Comparison of ENCODE assay signal across 30 mouse cellular contexts in genomic region chr7:121697170-121697569, GRCm38 (mm10). TPM values are rescaled to one million over a fixed set of nuclear protein-coding genes. Genes with fewer than 3 reads are reported as not detected.
DNase-seq lines count a peak whose midpoint lies in the region; ATAC-seq lines count a peak whose summit lies in the region.
"Had no signal": no experiment of that assay in that cellular context is flagged by ENCODE, and none has a peak within 500 bp of the region (broad histone marks: within the 10 kb centered on the region; RNA-seq: fewer than 3 reads in every experiment).

No protein-coding gene starts in this region.

- H3K9ac ChIP-seq in hindbrain, embryonic 11.5 days (ENCODE audit: low read depth, low read length) = no peak overlapping the region
- no peak overlapping the region for H3K9ac ChIP-seq in hindbrain, embryonic 12.5 days
- H3K9ac ChIP-seq: forebrain, postnatal 0 days; heart, embryonic 15.5 days; hindbrain, embryonic 15.5 days; liver, embryonic 13.5 days; stomach, embryonic 15.5 days had no signal

- no peak overlapping the region for H3K4me2 ChIP-seq in hindbrain, embryonic 11.5 days (replicated peaks; ENCODE audit: low read depth, low read length)
- no peak overlapping the region for H3K4me2 ChIP-seq in hindbrain, embryonic 12.5 days (replicated peaks)
- H3K4me2 ChIP-seq: heart, embryonic 15.5 days; hindbrain, embryonic 15.5 days; liver, embryonic 13.5 days; stomach, embryonic 15.5 days had no signal

- H3K27me3 ChIP-seq in hindbrain, embryonic 11.5 days (ENCODE audit: control insufficient read depth, insufficient read depth, low read length) = no peaks in the 10 kb centered on the region
- no peaks in the 10 kb centered on the region for H3K27me3 ChIP-seq in hindbrain, embryonic 12.5 days
- H3K27me3 ChIP-seq: CH12.LX; heart, embryonic 15.5 days; hindbrain, embryonic 15.5 days; liver, embryonic 13.5 days; stomach, embryonic 15.5 days had no signal

- DNase-seq in hindbrain, embryonic 11.5 days (ENCODE audit: low spot score) = peak; percentile 9
- DNase-seq in layer of hippocampus, adult 9-11 months = peak; percentile 48
- DNase-seq in layer of hippocampus, postnatal 10 days (ENCODE audit: low spot score in 2 of 2) = no peak
- peak; percentile 46 for DNase-seq in retina, postnatal 1 day
- no peak for DNase-seq in retina, embryonic 14.5 days (ENCODE audit: low spot score)
- DNase-seq in urinary bladder, postnatal 4 days (ENCODE audit: low spot score in 2 of 2) = no peak
- DNase-seq: adrenal gland, adult 8-10 months; B cell, adult 2 months; cerebellum, adult 18-20 months; cerebellum, postnatal 25 days; forebrain, postnatal 0 days; heart, postnatal 36 days; kidney, adult 8-10 months; liver, embryonic 13.5 days; thymus, adult 18-20 months; thymus, postnatal 4 days had no signal

- H3K4me3 ChIP-seq in hindbrain, embryonic 11.5 days (ENCODE audit: low read depth, low read length) = no peak overlapping the region
- no peak overlapping the region for H3K4me3 ChIP-seq in hindbrain, embryonic 12.5 days
- H3K4me3 ChIP-seq: heart, embryonic 15.5 days; hindbrain, embryonic 15.5 days; liver, embryonic 13.5 days; midbrain, embryonic 10.5 days; stomach, embryonic 15.5 days had no signal

- H3K27ac ChIP-seq in hindbrain, embryonic 11.5 days (ENCODE audit: low read depth, low read length) = no peak overlapping the region
- H3K27ac ChIP-seq in hindbrain, embryonic 12.5 days = no peak overlapping the region
- H3K27ac ChIP-seq: hindbrain, embryonic 15.5 days; liver, embryonic 13.5 days; macrophage; midbrain, embryonic 10.5 days; stomach, embryonic 15.5 days had no signal

- H3K4me1 ChIP-seq in hindbrain, embryonic 11.5 days (replicated peaks; ENCODE audit: control insufficient read depth, insufficient read depth, low read length) = no peaks in the 10 kb centered on the region
- H3K4me1 ChIP-seq in hindbrain, embryonic 12.5 days = peaks cover 12% of the 10 kb centered on the region
- H3K4me1 ChIP-seq: stomach, embryonic 15.5 days had no signal

- no peak for ATAC-seq in hindbrain, embryonic 11.5 days (ENCODE audit: low FRiP score)
- ATAC-seq in hindbrain, embryonic 12.5 days (ENCODE audit: low FRiP score) = no peak
- ATAC-seq: forebrain, postnatal 0 days; midbrain, embryonic 16.5 days had no signal

- no peaks in the 10 kb centered on the region for H3K36me3 ChIP-seq in hindbrain, embryonic 11.5 days (ENCODE audit: control insufficient read depth, insufficient read depth, low read length)
- H3K36me3 ChIP-seq in hindbrain, embryonic 12.5 days = no peaks in the 10 kb centered on the region
- H3K36me3 ChIP-seq: heart, embryonic 15.5 days; hindbrain, embryonic 15.5 days; liver, embryonic 13.5 days; stomach, embryonic 15.5 days had no signal

- no peaks in the 10 kb centered on the region for H3K9me3 ChIP-seq in hindbrain, embryonic 11.5 days (ENCODE audit: control insufficient read depth, low read length)
- H3K9me3 ChIP-seq in hindbrain, embryonic 12.5 days (replicated peaks) = no peaks in the 10 kb centered on the region
- H3K9me3 ChIP-seq: G1E; heart, embryonic 15.5 days; hindbrain, embryonic 15.5 days; liver, embryonic 13.5 days; midbrain, embryonic 10.5 days; stomach, embryonic 15.5 days had no signal

RNA-seq across cellular contexts. Expression of gene Usp31, which starts 9.9 kb away (rescaled TPM):
- 3.9 and 4.7 TPM in 2 replicates for polyA plus RNA-seq in hindbrain, embryonic 11.5 days (2014; fragmentation: Nextera tagmentation; extraction: Ambion mirVana)
- 3.5 and 3.7 TPM in 2 replicates for polyA plus RNA-seq in hindbrain, embryonic 12.5 days (2016; fragmentation: Nextera tagmentation; extraction: Ambion mirVana)
- 10 to 100 TPM; 40.3 to 40.9 TPM for total RNA-seq in layer of hippocampus, postnatal 10 days (2021)

RNA-seq across cellular contexts. Expression of gene Scnn1g, which starts 37.1 kb away (rescaled TPM):
- polyA plus RNA-seq in hindbrain, embryonic 11.5 days (2014; fragmentation: Nextera tagmentation; extraction: Ambion mirVana) = 0.17 and 0.22 TPM in 2 replicates
- polyA plus RNA-seq in hindbrain, embryonic 12.5 days (2016; fragmentation: Nextera tagmentation; extraction: Ambion mirVana) = 0.10 and 0.12 TPM in 2 replicates
- total RNA-seq in layer of hippocampus, postnatal 10 days (2021) = under 1 TPM; 0.11 to 0.13 TPM
- total RNA-seq: CH12.LX; gastrocnemius, adult 8-10 months; heart, postnatal 36 days had no signal
- polyA plus RNA-seq: forebrain, embryonic 11.5 days; forebrain, postnatal 0 days; G1E; intestine, embryonic 14.5 days; large intestine, adult 2 months; liver, embryonic 13.5 days; macrophage; midbrain, embryonic 16.5 days; neural tube, embryonic 14.5 days had no signal

Comparison
In these comparisons a context has a peak if more than half of its experiments do, and no peak if none do; other contexts are left out.
1. DNase-seq: peak in hindbrain, embryonic 11.5 days (single experiment), layer of hippocampus, adult 9-11 months (single experiment) and retina, postnatal 1 day (single experiment); none in layer of hippocampus, postnatal 10 days (0 of 2), retina, embryonic 14.5 days (single experiment) and urinary bladder, postnatal 4 days (0 of 2).